Mouse (Mus musculus): Measurements from ENCODE around the gene Gm20812.
"Not testable (repeated sequence)": the region's sequence is repeated elsewhere in the genome, so short reads cannot be mapped to it uniquely, and the experiment has no call there.

Gm20812 gene

GRCm38 (mm10) chrY:12381681-12382080 is at the start of gene Gm20812:
Gm20812 (plus strand) TSS chrY:12381981.
- not testable (repeated sequence) for DNase-seq (ENCODE audit: low spot score in 2 of 2)

Data from spleen, postnatal 4 days (tissue).